Mouse (Mus musculus) Patski (cell line): ENCODE results near the gene Tbc1d9. TPM values are rescaled to one million over a fixed set of nuclear protein-coding genes. Genes with fewer than 3 reads are reported as not detected.

Experiments used
- ATAC-seq: fragments of 100-300 bp; one replicate; pipeline ENCODE4 v1.8.0; 2021
- CTCF ChIA-PET: fragments of 350-600 bp; sonication (Branson Sonifier 250); formaldehyde crosslinking; loops from one replicate; lab custom pipeline; 2022; ENCODE audit warnings: inconsistent platforms; lab: Charles Lee
- POLR2A ChIA-PET: fragments of 350-600 bp; sonication (Branson Sonifier 250); formaldehyde crosslinking; loops from one replicate; lab custom pipeline; 2022; ENCODE audit warnings: antibody characterized with exemption, inconsistent platforms; lab: Charles Lee
- DNase-seq: peaks from one replicate; pipeline ENCODE4 v3.0.0-alpha.2; 2011; ENCODE audit warnings: low read depth, low spot score
- H3K27me3 ChIP-seq: fragments of 371-371 bp; one replicate; pipeline ENCODE4 v1.5.1; 2021
- CTCF ChIP-seq: fragments of 100-300 bp; IDR thresholded peaks from one replicate; pipeline ENCODE4 v1.5.1; 2021
- in situ Hi-C: fragments of 300-500 bp; cut with MboI; formaldehyde crosslinking; loops from 3 replicates; pipeline ENCODE4 v1.11.1; 2018; ENCODE audit warnings: low pct_unique_long_range_greater_than_20kb, mixed read lengths
- polyA plus RNA-seq: library from polyadenylated mRNA; unstranded; gene quantifications from one replicate; pipeline ENCODE4 v1.2.3, GENCODE M21; 2021

Tbc1d9 gene
- polyA plus RNA-seq, 1 experiment from 2014 or later: 26.7 TPM

GRCm38 (mm10) chr8:83315691-83316090 lies 150.5 kb downstream of the Tbc1d9 start:
- ChIA-PET POLR2A (no interaction called here), CTCF (interaction anchor here (1.3 kb wide), 1 partner anchor 38 kb away, joined by 3 read pairs; no protein-coding TSS in a partner anchor)
- in situ Hi-C loops: no loop called here
- H3K27me3 ChIP-seq: no peaks in the 10 kb centered on the region
- ATAC-seq (no peak), DNase-seq (no peak)
- no peak for TF ChIP-seq CTCF

GRCm38 (mm10) chr8:83320543-83320942 lies 155.4 kb downstream of the Tbc1d9 start:
- no peak for TF ChIP-seq CTCF
- H3K27me3 ChIP-seq: no peaks in the 10 kb centered on the region
- no peak for ATAC-seq
- in situ Hi-C loops: no loop called here
- CTCF ChIA-PET: no interaction called here
- POLR2A ChIA-PET: no interaction called here
- DNase-seq: no peak

GRCm38 (mm10) chr8:83322374-83322773 lies 157.2 kb downstream of the Tbc1d9 start:
- DNase-seq: no peak
- in situ Hi-C loops: no loop called here
- CTCF ChIA-PET: interaction anchor here (1.3 to 1.5 kb wide), 2 partner anchors 9 to 20 kb away, joined by 4 read pairs; no protein-coding TSS in a partner anchor
- POLR2A ChIA-PET: no interaction called here
- no peak for TF ChIP-seq CTCF
- no peak for ATAC-seq
- no peaks in the 10 kb centered on the region for H3K27me3 ChIP-seq

Other genes starting within 250 kb of the Tbc1d9 start
- gene Gm10645, start 818 bp downstream of the Tbc1d9 start, polyA plus RNA-seq: 3.3 TPM
- not detected for gene Ucp1, start 125.0 kb downstream of the Tbc1d9 start, polyA plus RNA-seq
- gene Elmod2, start 167.1 kb downstream of the Tbc1d9 start, polyA plus RNA-seq: 8.8 TPM
- not detected for gene Mgat4d, start 183.1 kb downstream of the Tbc1d9 start, polyA plus RNA-seq
- gene Clgn, start 224.5 kb downstream of the Tbc1d9 start, polyA plus RNA-seq: not detected